Mouse (Mus musculus) inflammation-experienced regulatory T-cells, adult 6 months (primary cell): ENCODE data around the gene Tas1r2. TPM values are rescaled to one million over a fixed set of nuclear protein-coding genes. Genes with fewer than 3 reads are reported as not detected.

Source experiments
- ATAC-seq: one replicate; pipeline ENCODE4 v1.8.0; 2017
- polyA plus RNA-seq, 3 experiments: library from polyadenylated mRNA; unstranded; fragments of 100-300 nt; shearing (Covaris generic); gene quantifications; one replicate each; pipeline ENCODE4 v1.2.1; 2017

Gene Tas1r2
- polyA plus RNA-seq, 3 experiments from 2014 or later, result not detected

GRCm38 (mm10) chr4:139639801-139640200 is 13.5 kb upstream of the Tas1r2 start:
- no peak for ATAC-seq

GRCm38 (mm10) chr4:139640333-139640732 is 13.0 kb upstream of the Tas1r2 start:
- ATAC-seq, result no peak

GRCm38 (mm10) chr4:139640775-139641174 is 12.6 kb upstream of the Tas1r2 start:
- no peak for ATAC-seq

- ATAC-seq, result no peak
Observed at GRCm38 (mm10) chr4:139641829-139642425, 11.4 kb upstream of the Tas1r2 start.

- ATAC-seq, result no peak
Observed at GRCm38 (mm10) chr4:139643972-139644371, 9.4 kb upstream of the Tas1r2 start.

DNA sequence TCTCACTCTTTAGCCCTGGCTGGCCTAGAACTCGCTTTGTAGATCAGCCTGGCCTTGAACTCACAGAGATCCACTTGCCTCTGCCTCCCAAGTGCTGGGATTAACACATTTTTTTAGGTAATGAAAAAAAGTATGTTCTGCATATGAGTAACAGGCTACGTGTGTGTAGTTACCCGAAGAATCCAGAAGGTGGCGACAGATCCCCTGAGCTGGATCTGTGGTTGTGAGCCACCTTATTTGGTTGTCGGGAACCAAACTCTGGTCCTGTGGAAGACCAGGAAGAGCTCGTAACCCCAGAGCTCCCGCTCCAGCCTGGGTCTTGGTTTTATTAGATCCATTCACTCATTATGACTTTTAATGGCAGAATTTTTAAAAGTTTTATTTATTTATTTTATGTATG is 6.4 kb upstream of the Tas1r2 start:
- ATAC-seq, result no peak

DNA sequence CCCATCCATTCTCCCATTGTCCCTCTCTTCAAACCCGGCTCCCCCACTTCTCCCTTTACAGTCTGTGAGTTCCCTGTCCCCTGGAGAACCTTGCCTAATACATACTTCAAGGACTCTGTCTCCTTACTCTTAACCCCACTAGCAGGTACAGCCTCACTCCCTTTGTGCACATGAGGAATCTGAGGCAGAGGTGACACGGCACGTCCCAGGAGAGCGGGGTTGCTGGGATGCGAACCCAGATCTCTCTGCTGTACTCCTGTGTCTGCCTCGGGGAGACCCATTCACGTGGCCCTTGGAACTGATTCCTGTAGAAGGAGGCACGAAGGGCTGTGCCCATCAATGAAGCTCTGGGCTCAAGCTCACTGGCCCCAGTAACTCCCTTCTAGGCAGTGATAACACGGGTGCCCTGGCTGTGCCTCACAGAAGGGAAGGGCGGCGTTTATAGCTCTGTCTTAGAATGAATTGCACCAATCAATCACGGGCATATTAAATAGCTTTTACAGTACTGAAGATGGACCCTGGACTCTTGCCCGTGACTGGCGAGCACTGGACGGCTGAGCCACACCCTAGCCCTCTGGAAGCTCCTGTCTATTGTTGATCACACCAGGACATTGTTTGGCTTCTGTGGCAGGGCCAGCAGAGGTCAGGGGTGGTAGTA is 3.1 kb upstream of the Tas1r2 start:
- no peak for ATAC-seq

DNA sequence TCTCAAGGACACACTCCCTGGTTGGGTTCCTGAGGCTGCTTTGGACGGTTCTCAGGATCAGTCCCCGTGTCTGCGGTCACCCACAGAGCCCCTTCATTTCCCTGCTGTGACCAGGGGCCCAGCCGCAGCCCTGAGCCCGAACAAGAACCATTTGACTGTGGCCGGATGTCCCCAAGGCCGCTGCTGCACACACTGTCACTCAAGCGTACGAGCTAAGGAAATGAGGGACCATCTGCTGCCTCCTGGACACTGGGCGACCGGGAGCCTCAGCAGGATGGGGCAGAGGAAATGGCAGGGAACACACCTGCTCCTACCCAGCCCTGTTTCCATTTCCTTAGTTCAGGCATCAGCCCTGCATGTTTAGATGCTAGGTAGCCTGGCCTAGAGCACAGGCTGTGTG is 2.4 kb upstream of the Tas1r2 start:
- ATAC-seq, result no peak

DNA sequence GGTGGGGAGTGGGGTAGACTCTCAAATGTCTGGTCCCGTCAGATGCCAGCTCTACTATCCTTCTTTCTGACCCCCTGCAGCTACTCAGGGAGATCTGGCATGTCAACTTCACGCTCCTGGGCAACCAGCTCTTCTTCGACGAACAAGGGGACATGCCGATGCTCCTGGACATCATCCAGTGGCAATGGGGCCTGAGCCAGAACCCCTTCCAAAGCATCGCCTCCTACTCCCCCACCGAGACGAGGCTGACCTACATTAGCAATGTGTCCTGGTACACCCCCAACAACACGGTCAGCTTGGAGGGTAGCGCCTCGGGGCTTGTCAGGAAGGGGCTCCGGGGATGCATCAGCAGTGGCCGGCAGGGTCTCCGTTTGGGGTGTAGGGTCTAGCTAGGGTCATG is 8.6 kb downstream of the Tas1r2 start:
- ATAC-seq, result no peak

- no peak for ATAC-seq
Observed at GRCm38 (mm10) chr4:139667632-139668031, 14.3 kb downstream of the Tas1r2 start.

DNA sequence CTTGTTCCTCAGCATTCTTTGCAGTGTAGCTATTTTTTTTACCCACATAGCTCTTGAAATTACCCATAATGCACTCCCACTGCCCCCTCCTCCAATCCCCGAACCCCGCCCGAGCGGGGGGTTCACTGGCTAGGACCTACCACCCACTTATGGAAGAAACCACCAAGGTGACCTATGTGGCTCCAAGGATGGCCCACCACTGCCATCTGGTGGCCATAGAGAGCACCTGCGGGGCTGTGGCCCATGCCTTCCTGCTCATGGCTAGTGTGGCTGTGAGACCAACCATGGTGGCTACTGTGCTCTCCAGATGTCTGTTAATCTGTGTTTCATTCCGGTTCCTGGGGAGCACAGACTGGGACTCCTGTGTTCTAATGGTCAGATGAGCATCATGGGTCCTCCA is 16.5 kb downstream of the Tas1r2 start:
- ATAC-seq, result peak; percentile 50

DNA sequence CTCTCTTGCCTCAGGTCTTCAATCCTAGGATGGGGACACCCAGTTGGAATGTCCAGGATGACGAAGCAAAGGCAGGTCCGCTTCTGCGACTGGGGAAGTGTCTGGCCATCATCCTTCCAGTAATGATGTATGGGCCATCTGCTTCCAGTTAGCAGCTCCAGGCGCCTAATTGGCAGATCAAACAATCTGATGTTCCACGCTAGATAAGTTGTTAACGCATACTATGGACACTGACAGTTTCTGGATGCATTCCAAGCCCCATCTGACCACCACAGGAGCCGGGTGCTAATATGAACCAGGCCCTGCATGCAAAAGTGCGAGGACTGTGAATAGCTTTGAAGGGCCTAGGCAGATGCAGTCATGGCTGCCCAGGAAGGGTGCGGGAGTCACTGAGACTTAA is 22.4 kb downstream of the Tas1r2 start:
- ATAC-seq, result no peak

GRCm38 (mm10) chr4:139683728-139684638 is 30.6 kb downstream of the Tas1r2 start:
- no peak for ATAC-seq

- no peak for ATAC-seq
Observed at GRCm38 (mm10) chr4:139684639-139685017, 31.3 kb downstream of the Tas1r2 start.

DNA sequence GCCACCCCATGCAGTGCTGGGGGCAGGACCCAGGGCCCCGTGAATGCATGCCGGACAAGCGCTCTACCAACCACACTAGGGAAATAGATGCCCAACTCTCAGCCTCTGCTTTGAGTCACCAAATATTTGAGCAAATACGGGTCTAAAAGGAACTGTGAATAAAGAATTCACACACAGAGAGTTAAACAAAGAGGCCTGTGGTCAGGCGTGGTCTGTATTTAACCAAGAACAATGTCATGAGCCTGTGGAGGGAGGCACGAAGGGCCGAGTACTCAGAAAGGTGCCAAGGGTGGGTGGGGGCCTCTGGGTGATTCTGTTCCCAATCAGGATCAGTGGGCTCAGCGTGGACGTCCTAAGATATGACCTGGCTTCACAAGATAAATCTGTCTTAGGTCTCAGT is 34.7 kb downstream of the Tas1r2 start:
- ATAC-seq, result no peak

DNA sequence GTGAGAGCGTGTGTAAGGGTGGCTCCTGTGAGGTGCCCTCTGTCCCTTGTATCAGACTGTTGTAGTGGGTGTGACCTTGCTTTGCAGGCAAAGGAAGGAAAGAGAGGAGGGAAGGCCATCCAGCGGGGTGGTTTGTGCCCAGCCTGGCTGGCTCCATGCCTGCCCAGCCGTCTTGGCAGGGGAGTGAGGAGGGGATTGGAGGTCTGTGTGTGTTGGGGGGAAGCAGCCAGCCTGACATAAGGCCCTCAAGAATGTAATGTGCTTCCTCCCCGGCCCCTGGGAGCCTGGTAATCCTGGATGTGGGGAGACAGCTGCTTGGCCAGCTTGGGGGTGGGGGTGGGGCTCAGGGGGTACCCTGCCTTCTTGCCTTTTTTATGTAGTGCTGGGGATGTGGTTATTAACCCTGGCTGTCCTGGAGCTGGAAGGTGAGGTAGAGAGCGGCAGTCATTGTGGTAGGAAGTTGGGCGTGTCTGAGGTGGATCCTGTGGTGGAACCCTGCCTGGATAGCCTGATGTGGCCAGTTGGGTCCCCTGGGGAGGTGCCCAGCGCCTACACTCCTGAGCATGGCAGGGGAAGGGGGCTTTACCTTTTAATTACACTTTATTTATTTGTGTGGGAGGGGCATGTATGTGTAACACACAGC is 36.4 kb downstream of the Tas1r2 start:
- no peak for ATAC-seq

- ATAC-seq, result no peak
Observed at GRCm38 (mm10) chr4:139693315-139693714, 40.0 kb downstream of the Tas1r2 start.

GRCm38 (mm10) chr4:139697755-139698154 is 44.4 kb downstream of the Tas1r2 start:
- ATAC-seq, result no peak

GRCm38 (mm10) chr4:139698602-139699001 is 45.3 kb downstream of the Tas1r2 start:
- ATAC-seq, result no peak

DNA sequence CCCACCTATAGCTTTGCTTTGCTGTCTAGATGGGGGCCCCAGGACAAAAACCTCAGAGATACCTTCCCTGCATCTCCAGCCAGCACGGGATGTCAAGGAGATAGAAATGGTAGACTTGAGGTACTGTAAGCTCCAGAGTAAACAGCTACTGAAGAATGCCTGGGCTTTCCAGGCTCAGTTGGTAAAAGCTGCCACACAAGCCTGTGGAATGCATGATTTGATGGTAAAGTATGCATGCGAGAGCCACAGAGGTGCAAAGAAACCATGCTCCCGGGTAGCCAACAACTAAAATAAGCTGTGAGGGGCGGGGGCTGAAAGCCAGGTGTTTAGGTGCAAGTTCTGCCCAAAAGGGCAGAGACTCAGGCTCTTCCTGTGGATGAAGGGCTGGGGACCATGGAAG is 49.6 kb downstream of the Tas1r2 start:
- no peak for ATAC-seq

DNA sequence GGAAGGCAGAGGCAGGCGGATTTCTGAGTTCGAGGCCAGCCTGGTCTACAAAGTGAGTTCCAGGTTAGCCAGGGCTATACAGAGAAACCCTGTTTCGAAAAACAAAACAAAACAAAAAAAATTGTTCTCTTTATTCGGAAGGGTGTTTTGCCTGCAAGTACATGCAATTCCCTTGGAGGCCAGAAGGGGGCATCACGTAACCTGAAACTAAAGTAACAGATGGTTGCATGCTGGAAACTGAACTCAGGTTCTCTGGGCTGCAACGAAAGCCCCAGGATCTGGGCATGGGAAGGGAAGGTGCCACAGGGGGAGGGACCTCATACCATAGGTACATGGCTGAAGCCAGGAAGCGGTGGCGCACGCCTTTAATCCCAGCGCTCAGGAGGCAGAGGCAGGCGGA is 50.1 kb downstream of the Tas1r2 start:
- no peak for ATAC-seq

DNA sequence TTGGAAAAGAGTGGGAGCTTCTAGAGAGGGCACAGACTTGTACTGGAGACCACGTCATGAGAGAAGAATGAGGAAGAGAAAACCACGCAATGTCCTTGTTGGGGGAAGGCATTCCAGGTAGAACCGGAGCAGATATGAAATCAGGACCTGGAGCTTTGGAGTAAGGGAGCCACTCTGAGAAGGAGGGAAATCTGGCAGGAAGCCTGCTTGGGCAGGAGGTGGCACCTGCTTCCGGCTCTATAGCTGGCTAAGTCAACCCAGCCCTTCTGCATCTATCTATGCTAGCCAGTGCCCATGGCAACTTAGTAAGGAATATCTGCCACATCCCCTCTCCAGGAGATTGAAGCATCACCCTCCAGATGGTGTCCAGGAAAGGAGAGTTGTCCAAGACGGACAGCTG is 52.6 kb downstream of the Tas1r2 start:
- no peak for ATAC-seq
